Mouse (Mus musculus) stomach, embryonic 15.5 days (tissue): Measurements from ENCODE around the gene Sult2b1. TPM values are rescaled to one million over a fixed set of nuclear protein-coding genes. Genes with fewer than 3 reads are reported as not detected.

Experiments used
- ATAC-seq: fragments of 200-750 bp; cut with Nextera tagmentation; 2 replicates; pipeline ENCODE4 v1.8.0; 2017; ENCODE audit warnings: low read depth, moderate number of reproducible peaks, moderate TSS enrichment; ENCODE audit not compliant: insufficient read depth, low FRiP score
- H3K27ac ChIP-seq: fragments of 300-500 bp; sonication (generic); 2 replicates; pipeline ENCODE4 v1.5.1; 2015; ENCODE audit warnings: mild to moderate bottlenecking, inconsistent platforms
- H3K27me3 ChIP-seq: fragments of 300-500 bp; sonication (generic); replicated peaks from 2 replicates; pipeline ENCODE4 v1.6.1; 2015; ENCODE audit warnings: inconsistent platforms
- H3K36me3 ChIP-seq: fragments of 300-500 bp; sonication (generic); 2 replicates; pipeline ENCODE4 v1.6.1; 2015; ENCODE audit warnings: inconsistent platforms
- H3K4me1 ChIP-seq: fragments of 300-500 bp; sonication (generic); 2 replicates; pipeline ENCODE4 v1.6.1; 2015; ENCODE audit warnings: inconsistent platforms
- H3K4me2 ChIP-seq: fragments of 300-500 bp; sonication (generic); 2 replicates; pipeline ENCODE4 v1.6.1; 2015; ENCODE audit warnings: mild to moderate bottlenecking, inconsistent platforms
- H3K4me3 ChIP-seq: fragments of 300-500 bp; sonication (generic); replicated peaks from 2 replicates; pipeline ENCODE4 v1.5.1; 2015; ENCODE audit warnings: inconsistent platforms
- H3K9ac ChIP-seq: fragments of 300-500 bp; sonication (generic); 2 replicates; pipeline ENCODE4 v1.6.1; 2015; ENCODE audit warnings: inconsistent platforms
- H3K9me3 ChIP-seq: fragments of 300-500 bp; sonication (generic); 2 replicates; pipeline ENCODE4 v1.6.1; 2016; ENCODE audit warnings: inconsistent platforms
- WGBS: fragments of 180-500 bp; shearing (Covaris S2); methylation state at CpG from one replicate; pipeline ENCODE4 v1.1.7; 2015; 5-methylcytosine and 5-hydroxymethylcytosine counted together
- polyA plus RNA-seq: library from polyadenylated mRNA; unstranded; fragments of >200 nt; fragmentation: Nextera tagmentation; extraction: Ambion mirVana; gene quantifications from 2 replicates; pipeline ENCODE4 v1.2.1, GENCODE M21; 2015

The Sult2b1 gene
- polyA plus RNA-seq, 1 experiment from 2014 or later, result 14.4 TPM

DNA sequence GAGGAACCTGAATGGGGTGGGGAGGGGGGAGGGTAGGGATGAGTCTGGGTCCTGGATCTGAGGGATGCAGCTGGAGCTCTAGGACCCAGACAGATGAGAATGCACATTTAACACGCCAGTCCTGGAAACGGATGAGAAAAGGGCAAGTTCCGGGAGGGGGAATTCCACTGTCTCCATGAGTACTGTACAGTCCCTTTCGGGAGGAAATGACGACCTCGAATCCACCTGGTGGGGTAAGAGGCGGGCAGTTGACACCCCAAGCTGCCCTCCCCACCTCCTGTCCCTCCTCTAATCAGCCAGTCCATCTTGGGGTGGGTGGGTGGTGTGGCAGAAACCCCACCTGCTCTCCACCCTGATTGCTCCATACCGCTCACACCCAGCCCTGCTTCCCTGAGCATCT, 18.5 kb downstream of the Sult2b1 start:
- H3K4me2 ChIP-seq, result no peak overlapping the region
- H3K9me3 ChIP-seq, result no peaks in the 10 kb centered on the region
- no peak overlapping the region for H3K4me3 ChIP-seq
- H3K27ac ChIP-seq, result no peak overlapping the region
- no peak overlapping the region for H3K9ac ChIP-seq
- H3K36me3 ChIP-seq, result no peaks in the 10 kb centered on the region
- ATAC-seq, result peak; percentile 35; the same call in 1 of the 2 replicates
- H3K4me1 ChIP-seq, result 0 out of 2 replicates have a peak, but pooled peaks cover 4% of the 10 kb centered on the region
- 36% methylated on average over 8 of the region's 8 CpGs for WGBS
- no peaks in the 10 kb centered on the region for H3K27me3 ChIP-seq

DNA sequence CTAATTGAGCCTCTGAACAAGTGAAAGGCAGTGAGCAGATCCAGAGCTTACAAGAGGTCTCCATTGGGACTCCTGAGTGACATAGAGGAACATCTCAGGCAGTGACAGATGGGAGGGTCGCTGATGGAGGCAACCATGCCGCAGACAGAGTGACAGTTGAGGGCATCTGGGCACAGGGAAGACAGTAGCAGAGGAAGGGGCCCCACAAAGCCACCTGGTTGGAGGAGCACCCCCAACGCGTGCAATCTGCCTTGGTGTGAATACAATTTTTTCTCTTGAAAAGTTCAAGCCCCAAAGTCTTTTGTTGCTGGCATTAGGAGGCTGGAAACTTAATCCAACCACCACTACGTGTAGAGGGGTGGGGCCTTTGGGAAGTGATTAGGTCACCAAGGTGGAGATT, 24.3 kb downstream of the Sult2b1 start:
- H3K9me3 ChIP-seq, result no peaks in the 10 kb centered on the region
- no peaks in the 10 kb centered on the region for H3K36me3 ChIP-seq
- ATAC-seq, result no peak
- no peak overlapping the region for H3K4me3 ChIP-seq
- 61% methylated on average over 5 of the region's 5 CpGs for WGBS
- H3K27ac ChIP-seq, result no peak overlapping the region
- no peak overlapping the region for H3K9ac ChIP-seq
- peaks cover 5% of the 10 kb centered on the region; the same call in 1 of the 2 replicates for H3K4me1 ChIP-seq
- H3K4me2 ChIP-seq, result no peak overlapping the region
- H3K27me3 ChIP-seq, result peaks cover 17% of the 10 kb centered on the region

DNA sequence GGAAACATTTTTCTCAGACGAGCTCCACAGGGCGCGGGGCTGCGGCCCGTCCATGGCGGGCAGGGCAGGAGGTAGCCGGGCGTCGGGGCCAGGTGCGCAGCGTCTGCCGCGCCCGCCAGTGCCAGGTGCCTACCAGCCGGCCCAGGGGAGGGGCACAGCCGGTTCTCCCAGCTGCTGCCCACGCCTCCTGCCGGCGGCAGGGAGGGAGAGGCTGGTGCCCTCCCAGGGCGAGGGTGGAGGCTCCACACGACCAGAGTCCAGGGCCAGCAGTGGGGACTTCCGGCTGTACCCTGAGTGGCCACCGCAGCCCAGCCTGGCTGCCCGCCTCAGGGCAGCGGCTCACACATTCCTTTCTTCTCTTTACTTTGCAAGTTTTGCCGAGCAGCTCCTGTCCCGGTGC, 25.1 kb downstream of the Sult2b1 start:
- no peaks in the 10 kb centered on the region for H3K9me3 ChIP-seq
- no peaks in the 10 kb centered on the region for H3K36me3 ChIP-seq
- peaks cover 5% of the 10 kb centered on the region; the same call in 1 of the 2 replicates for H3K4me1 ChIP-seq
- peaks cover 17% of the 10 kb centered on the region for H3K27me3 ChIP-seq
- peak overlapping the region; percentile 22 for H3K4me3 ChIP-seq
- H3K27ac ChIP-seq, result peak overlapping the region; percentile 12; the same call in 1 of the 2 replicates
- ATAC-seq, result peak; percentile 85
- no peak overlapping the region for H3K9ac ChIP-seq
- peak overlapping the region; percentile 50 for H3K4me2 ChIP-seq
- WGBS, result 3% methylated on average over 27 of the region's 27 CpGs

DNA sequence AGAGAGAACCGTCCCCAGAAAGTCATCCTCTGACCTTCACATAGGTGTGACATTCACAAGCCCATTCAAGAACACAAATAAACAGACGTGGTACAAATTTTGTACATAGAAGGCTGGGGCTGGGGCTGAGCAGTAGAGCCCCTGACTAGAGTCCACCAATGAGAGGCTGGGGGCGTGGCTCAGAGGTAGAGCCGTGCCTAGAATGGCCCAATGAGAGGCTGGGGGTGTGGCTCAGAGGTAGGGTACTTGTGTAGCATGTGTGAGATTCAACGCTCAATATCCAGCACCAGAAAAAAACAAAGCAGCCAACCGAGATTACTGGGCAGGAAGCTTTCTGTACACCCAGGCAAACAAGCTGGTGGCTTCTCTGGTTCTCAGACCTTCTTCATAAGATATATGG, 28.8 kb downstream of the Sult2b1 start:
- 58% methylated on average over 6 of the region's 6 CpGs for WGBS
- peaks cover 5% of the 10 kb centered on the region; the same call in 1 of the 2 replicates for H3K4me1 ChIP-seq
- no peak for ATAC-seq
- H3K4me3 ChIP-seq, result no peak overlapping the region
- no peak overlapping the region for H3K4me2 ChIP-seq
- H3K27ac ChIP-seq, result no peak overlapping the region
- H3K9ac ChIP-seq, result no peak overlapping the region
- H3K27me3 ChIP-seq, result peaks cover 17% of the 10 kb centered on the region
- no peaks in the 10 kb centered on the region for H3K36me3 ChIP-seq
- no peaks in the 10 kb centered on the region for H3K9me3 ChIP-seq

DNA sequence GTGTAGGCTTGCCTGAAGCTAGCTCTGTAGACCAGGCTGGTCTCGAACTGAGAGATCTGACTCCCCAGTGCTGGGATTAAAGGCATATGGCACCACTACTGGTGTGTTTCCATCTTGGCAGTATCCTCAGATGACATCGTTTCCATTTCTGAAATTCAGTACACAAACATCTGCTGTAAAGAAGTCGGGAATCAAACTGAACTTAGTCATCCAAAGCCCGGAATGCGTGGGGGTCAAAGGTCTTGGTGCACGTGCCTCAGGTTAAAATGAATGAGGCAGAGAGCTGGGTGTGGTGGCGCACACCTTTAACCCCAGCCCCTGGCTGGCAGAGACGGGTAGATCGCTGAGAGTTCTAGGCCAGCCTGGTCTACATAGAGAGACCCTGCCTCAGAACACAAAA, 34.3 kb downstream of the Sult2b1 start:
- Histone ChIP-seq H3K9ac (no peak overlapping the region), H3K9me3 (no peaks in the 10 kb centered on the region), H3K27ac (no peak overlapping the region), H3K36me3 (no peaks in the 10 kb centered on the region), H3K4me3 (no peak overlapping the region), H3K4me2 (no peak overlapping the region), H3K27me3 (no peaks in the 10 kb centered on the region), H3K4me1 (no peaks in the 10 kb centered on the region)
- ATAC-seq, result no peak
- 54% methylated on average over 9 of the region's 9 CpGs for WGBS

DNA sequence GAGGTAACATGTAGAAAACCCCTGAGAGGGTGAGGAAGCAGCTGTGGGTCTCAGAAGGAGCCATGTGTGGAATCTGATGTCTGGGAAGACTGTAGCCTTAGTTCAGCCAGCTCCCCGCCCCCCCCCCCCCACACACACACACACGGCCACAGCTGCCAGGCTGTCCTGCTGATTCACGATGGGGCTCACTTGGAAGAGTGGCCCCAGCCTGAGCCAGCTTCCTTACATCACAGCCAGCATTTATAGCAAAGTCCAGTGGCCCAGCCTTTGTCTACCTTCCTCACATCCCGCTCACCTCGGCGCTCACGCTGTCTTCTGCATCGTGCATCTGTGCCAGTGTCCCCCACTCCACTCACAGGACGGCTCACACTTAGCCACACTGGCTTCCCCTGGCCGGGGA, 35.1 kb downstream of the Sult2b1 start:
- H3K36me3 ChIP-seq, result no peaks in the 10 kb centered on the region
- no peaks in the 10 kb centered on the region for H3K27me3 ChIP-seq
- 29% methylated on average over 10 of the region's 10 CpGs for WGBS
- ATAC-seq, result no peak
- no peak overlapping the region for H3K4me2 ChIP-seq
- no peak overlapping the region for H3K27ac ChIP-seq
- no peak overlapping the region for H3K4me3 ChIP-seq
- H3K4me1 ChIP-seq, result no peaks in the 10 kb centered on the region
- no peak overlapping the region for H3K9ac ChIP-seq
- no peaks in the 10 kb centered on the region for H3K9me3 ChIP-seq

DNA sequence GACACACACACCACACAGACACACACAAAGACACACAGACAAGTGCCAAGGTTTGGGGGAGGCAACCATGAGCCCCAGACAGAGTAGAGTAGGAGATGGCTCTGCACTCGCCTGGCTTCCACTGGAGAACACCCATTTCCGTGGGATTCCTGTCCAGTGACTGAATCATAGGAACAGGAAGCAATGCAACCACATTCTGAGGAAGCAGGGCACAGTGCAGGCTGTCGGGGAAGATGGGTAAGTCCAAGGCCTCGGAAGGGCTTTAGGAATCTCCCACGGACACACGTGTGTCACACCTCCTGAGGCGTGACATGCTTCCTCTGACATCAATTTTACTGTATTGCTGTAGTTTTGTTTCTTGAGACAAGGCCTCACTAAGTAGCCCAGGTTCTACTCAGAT, 36.4 kb downstream of the Sult2b1 start:
- WGBS, result 74% methylated on average over 7 of the region's 7 CpGs
- Histone ChIP-seq H3K4me2 (no peak overlapping the region), H3K9me3 (no peaks in the 10 kb centered on the region), H3K4me3 (no peak overlapping the region), H3K4me1 (no peaks in the 10 kb centered on the region), H3K27ac (no peak overlapping the region), H3K36me3 (no peaks in the 10 kb centered on the region), H3K27me3 (no peaks in the 10 kb centered on the region), H3K9ac (no peak overlapping the region)
- no peak; the same call in 1 of the 2 replicates for ATAC-seq

DNA sequence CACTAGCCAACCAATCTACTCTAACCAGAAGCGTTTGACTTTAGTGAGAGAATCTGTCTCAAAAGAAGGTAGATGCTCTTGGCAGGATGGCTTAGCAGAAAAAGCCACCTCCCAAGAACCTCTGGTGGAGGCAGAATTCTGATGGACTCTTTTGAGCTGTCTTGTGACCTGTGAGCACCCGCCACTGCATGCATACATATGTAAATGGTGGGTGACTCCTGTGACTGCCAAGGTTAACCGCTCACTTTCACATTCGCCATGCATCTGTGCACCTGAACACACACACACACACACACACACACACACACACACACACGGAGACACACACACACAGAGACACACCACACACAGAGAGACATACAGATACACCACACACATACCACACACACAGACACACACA, 37.0 kb downstream of the Sult2b1 start:
- ATAC-seq, result no peak
- no peaks in the 10 kb centered on the region for H3K36me3 ChIP-seq
- 86% methylated on average over 5 of the region's 5 CpGs for WGBS
- no peaks in the 10 kb centered on the region for H3K27me3 ChIP-seq
- no peaks in the 10 kb centered on the region for H3K4me1 ChIP-seq
- H3K4me2 ChIP-seq, result no peak overlapping the region
- no peak overlapping the region for H3K27ac ChIP-seq
- H3K4me3 ChIP-seq, result no peak overlapping the region
- H3K9ac ChIP-seq, result no peak overlapping the region
- H3K9me3 ChIP-seq, result no peaks in the 10 kb centered on the region

DNA sequence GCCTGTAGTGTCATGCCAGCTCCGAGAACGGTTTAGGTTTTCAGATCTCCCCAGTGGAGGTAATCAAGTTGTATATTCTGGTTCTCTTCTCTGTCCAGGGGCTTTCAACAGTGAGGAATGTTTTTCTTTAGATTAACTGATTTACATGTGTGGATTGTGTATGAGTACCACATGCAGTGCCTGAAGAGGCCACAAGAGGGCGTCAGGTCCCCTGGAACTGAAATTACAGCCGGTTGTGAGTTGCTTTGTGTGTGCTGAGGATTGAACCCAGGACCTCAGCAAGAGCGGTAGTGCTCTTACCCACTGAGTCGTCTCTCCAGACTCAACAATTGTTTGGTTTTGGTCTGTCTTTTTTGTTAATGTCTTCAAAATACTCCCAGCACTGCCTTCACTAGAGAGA, 38.0 kb downstream of the Sult2b1 start:
- Histone ChIP-seq H3K9me3 (no peaks in the 10 kb centered on the region), H3K36me3 (no peaks in the 10 kb centered on the region), H3K9ac (no peak overlapping the region), H3K4me2 (no peak overlapping the region), H3K27ac (no peak overlapping the region), H3K4me3 (no peak overlapping the region), H3K27me3 (no peaks in the 10 kb centered on the region), H3K4me1 (peaks cover 6% of the 10 kb centered on the region; the same call in 1 of the 2 replicates)
- ATAC-seq, result no peak
- 58% methylated on average over 6 of the region's 6 CpGs for WGBS

DNA sequence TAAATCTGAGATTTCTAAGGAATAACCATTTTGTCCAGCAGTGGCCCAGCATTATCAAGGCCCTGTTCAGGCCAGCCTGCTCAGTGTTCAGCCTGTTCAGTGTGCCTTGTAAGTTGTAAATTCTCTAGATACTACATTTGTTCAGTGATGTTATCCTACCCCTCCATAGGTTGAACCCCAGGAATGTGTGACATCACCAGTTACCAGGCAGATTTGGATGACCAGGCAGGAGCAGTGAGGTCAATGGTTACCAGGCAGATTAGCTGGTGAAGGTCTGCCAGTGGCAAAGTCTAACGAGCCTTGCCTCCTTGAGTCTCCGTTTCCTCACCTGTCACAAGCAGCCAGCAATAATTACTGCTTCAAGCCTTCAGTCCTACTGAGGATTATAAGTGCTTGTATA, 40.1 kb downstream of the Sult2b1 start:
- peak; percentile 47; the same call in 1 of the 2 replicates for ATAC-seq
- no peak overlapping the region for H3K27ac ChIP-seq
- no peaks in the 10 kb centered on the region for H3K36me3 ChIP-seq
- H3K4me1 ChIP-seq, result peaks cover 6% of the 10 kb centered on the region; the same call in 1 of the 2 replicates
- no peaks in the 10 kb centered on the region for H3K27me3 ChIP-seq
- no peak overlapping the region for H3K4me2 ChIP-seq
- no peak overlapping the region for H3K4me3 ChIP-seq
- WGBS, result 31% methylated on average over 2 of the region's 2 CpGs
- H3K9me3 ChIP-seq, result no peaks in the 10 kb centered on the region
- H3K9ac ChIP-seq, result no peak overlapping the region

DNA sequence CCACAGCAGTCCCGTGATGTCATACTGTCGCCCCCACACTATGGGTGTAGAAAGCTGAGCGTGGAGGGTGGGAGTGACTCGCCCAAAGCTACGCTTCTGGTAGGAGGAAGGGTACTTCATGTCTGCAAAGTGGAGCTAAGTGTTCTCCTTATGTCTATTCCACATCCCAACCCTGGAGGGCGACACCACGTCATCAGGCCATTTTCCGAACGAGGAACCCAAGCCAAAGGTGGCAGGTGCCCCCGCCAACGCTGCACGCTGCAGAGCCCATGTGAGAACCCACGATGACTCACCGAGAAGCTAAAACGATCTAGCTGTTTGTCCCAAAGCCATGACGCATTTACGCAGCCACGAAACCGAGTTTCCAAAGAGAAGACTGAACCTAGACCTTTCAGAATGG, 42.1 kb downstream of the Sult2b1 start:
- Histone ChIP-seq H3K4me1 (peaks cover 6% of the 10 kb centered on the region; the same call in 1 of the 2 replicates), H3K36me3 (no peaks in the 10 kb centered on the region), H3K9me3 (no peaks in the 10 kb centered on the region), H3K4me3 (peak overlapping the region; percentile 25), H3K9ac (no peak overlapping the region), H3K27ac (no peak overlapping the region), H3K4me2 (peak overlapping the region; percentile 47), H3K27me3 (no peaks in the 10 kb centered on the region)
- WGBS, result 34% methylated on average over 19 of the region's 19 CpGs
- no peak for ATAC-seq

DNA sequence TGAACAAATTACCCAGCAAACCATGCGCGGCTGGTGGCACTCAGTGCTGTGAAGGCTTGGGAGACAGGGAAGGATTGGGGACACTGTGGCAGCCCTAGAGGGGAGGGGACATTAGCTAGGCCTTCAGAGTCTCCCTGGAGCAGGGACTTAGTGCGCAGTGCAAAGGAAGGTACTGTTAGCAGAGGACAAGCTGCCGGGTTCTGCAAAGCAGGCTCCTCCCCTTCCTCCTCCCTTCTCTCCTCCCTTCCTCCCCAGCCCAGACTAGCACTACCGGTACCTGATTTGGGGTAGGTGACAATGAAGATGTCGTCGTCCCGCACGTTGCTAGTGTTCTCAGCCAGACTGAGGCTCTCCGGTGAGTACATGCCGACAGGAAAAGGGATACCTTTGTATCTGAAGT, 42.7 kb downstream of the Sult2b1 start:
- Histone ChIP-seq H3K27me3 (no peaks in the 10 kb centered on the region), H3K4me3 (peak overlapping the region; percentile 25), H3K36me3 (no peaks in the 10 kb centered on the region), H3K4me1 (peaks cover 6% of the 10 kb centered on the region; the same call in 1 of the 2 replicates), H3K27ac (no peak overlapping the region), H3K4me2 (peak overlapping the region; percentile 47), H3K9ac (no peak overlapping the region), H3K9me3 (no peaks in the 10 kb centered on the region)
- 28% methylated on average over 11 of the region's 11 CpGs for WGBS
- 0 out of 2 replicates have a peak, but pooled peaks have one; percentile 58 for ATAC-seq

DNA sequence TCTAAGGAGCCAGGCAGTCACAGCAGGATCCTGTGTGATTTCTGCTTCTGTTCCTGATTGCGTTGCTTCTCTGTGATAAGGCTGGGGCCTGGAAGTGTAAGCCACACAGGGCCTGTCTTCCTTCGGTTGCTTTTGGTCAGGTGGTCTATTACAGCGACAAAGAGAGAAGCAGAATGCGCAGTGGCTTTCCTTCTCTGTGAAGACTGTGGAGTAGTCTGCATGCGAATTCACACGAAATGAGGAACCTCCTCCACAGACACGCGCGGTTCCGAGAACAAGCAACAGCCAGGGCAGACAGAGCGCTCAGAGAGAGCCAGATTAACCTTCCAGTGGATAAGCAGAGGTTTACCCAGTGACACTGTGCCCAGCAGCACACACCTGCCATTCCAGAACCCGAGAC, 43.2 kb downstream of the Sult2b1 start:
- WGBS, result 79% methylated on average over 12 of the region's 12 CpGs
- Histone ChIP-seq H3K9me3 (no peaks in the 10 kb centered on the region), H3K36me3 (no peaks in the 10 kb centered on the region), H3K27ac (no peak overlapping the region), H3K4me2 (peak overlapping the region; percentile 47; the same call in 1 of the 2 replicates), H3K27me3 (no peaks in the 10 kb centered on the region), H3K4me1 (peaks cover 6% of the 10 kb centered on the region; the same call in 1 of the 2 replicates), H3K4me3 (no peak overlapping the region), H3K9ac (no peak overlapping the region)
- ATAC-seq, result no peak
